Mouse (Mus musculus) natural killer cell, adult 2 months (primary cell): ENCODE data around the gene Arhgef33.
A peak's percentile ranks its signal among the peaks of the same experiment; 100 is the strongest.
"Not testable (repeated sequence)": the region's sequence is repeated elsewhere in the genome, so short reads cannot be mapped to it uniquely, and the experiment has no call there.

Source experiments
- DNase-seq, 2 experiments: peaks; one replicate each; pipeline ENCODE4 v3.0.0; 2022; ENCODE audit warnings: low spot score in 2 of 2

The Arhgef33 gene

DNA sequence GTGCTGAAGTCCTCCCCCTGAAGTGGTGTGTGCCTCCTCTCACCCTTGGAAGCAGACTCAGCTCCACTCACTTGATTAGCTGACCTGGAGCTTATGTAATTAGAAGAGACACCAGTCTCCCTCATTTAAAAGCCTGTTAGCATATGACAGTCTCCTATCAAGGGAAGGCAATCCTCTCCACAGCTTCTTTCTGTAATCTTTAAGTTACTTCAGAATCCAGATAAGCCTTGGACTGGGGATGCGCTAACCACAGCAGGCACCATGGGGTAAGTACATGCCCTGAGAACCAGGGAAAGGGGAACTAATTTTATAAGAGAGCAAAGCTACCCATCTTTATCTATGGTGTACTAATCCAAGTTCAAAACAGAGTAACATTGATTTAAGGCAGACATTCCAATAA, at the start of gene Arhgef33:
Arhgef33 (plus strand) TSS at position 157 of the 400 bp plus-strand sequence.
- no peak for DNase-seq

DNA sequence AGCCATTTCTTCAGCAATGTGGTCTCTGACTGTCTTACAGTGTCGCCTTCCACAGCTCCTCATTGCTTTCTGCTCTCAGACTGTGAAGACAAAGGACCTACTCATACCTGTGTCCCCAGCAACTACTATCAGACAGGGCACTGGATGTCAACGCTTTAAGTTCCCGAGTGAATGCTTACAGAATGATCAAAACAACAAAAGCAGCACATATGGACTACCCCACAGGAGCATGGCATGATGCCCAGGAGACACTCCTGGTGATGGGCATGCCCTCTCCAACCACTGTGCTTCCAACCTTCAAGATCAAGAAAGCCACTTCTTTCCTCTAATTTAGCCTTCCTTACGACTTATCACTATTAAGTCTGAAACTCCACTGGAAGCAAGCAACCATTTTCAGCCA, 40.1 kb upstream of the Arhgef33 start:
- no peak for DNase-seq

DNA sequence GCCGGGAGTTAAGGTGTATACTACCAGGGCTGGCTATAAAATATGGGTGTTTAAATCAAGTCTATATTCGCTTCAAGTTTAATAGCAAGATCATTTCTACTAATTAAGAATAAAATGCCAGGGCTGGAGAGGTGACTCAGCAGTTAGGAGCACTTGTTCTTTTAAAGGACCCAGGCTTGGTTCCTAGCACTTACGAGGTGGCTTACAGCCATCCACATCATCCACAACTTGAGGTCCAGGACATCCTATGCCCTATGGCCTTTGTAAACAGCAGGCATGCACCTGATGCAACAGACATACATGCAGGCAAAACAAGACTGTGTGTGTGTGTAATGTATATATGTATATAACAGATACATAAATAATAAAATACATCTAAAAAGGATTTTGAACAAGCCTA, 39.1 kb upstream of the Arhgef33 start:
- DNase-seq: no peak

DNA sequence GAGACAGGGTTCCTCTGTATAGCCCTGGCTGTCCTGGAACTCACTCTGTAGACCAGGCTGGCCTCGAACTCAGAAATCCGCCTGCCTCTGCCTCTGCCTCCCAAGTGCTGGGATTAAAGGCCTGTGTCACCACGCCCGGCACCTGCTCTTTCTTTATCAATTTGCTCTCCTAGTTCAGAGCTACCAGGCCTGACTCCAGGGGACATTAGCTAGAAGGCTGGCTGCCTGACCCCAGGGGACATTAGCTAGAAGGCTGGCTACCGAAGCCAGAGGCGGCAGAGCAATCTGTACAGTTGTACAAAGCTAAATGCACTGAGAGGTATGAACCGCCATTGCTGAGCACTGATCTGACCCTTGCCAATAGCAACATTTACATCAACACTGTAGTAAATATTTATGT, 36.6 kb upstream of the Arhgef33 start:
- not testable (repeated sequence) for DNase-seq

DNA sequence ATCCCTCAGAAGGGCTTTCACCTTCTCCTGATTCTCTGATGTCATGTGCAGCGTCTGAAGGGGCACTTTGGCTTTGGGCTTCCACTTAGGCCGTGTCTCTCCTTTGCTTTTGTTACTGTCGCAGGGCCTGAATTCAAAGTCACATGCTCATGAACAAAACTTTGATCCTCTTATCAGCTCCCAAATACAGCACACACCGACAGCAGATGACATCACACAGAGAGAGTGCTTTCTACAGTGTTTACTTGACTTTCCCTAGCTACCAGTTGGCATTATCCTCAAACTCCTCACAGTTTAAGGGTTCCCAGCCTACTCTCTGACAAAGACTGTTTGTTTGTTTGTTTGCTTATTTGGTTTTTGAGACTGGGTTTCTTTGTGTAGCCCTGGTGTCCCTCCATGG, 29.0 kb upstream of the Arhgef33 start:
- DNase-seq: no peak

DNA sequence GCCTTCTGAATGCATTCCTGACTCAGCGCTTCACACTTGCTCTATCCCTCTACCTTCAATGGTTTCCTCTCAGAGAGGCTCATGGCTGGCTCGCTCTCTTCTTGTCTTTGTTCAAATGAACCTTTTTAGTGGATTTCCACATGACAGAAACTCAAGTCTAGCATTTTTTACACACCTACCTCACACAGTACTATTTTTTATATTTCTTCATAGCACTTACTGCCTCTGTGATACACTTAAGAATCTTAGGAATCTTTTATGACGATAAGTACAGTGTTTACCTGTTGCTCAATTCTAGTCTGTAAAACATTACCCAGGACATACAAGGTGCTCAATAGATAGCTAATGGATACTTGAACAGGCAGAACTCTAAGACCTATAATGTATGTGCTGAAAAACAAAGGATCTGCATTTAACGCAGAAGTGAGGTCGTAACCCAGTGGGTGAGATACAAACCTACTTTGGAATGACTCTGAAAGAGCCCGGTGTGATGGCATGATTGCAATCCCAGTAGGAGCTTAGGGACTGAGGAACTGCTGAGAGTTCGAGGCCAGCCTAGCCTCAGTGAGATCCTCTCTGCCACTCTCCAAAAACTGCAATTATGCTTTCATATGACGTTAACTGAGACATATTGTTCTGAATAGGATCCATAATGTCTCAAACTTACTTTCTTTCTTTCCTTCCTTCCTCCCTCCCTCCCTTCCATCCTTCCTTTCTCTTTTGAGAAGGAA, 27.7 kb upstream of the Arhgef33 start:
- no peak for DNase-seq

DNA sequence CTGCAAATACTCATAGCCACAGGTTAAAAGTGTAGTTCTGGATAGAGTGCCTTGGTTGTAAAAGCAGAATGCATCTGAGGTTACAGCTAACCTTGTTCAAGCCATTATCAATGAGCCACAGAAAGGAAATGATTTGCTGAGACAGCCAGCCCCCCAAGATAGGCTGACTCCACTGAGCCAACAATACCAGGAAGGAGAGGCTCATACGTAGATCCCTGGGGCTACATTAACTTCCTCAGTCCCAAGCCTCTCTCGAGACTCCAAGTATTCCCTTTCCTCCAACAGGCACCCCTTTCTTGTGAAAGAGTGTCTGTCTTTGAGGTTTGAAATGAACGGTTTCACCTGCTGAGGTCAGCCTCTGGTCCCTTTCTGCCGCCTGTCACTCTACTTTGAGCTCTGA, 22.8 kb upstream of the Arhgef33 start:
- no peak for DNase-seq

DNA sequence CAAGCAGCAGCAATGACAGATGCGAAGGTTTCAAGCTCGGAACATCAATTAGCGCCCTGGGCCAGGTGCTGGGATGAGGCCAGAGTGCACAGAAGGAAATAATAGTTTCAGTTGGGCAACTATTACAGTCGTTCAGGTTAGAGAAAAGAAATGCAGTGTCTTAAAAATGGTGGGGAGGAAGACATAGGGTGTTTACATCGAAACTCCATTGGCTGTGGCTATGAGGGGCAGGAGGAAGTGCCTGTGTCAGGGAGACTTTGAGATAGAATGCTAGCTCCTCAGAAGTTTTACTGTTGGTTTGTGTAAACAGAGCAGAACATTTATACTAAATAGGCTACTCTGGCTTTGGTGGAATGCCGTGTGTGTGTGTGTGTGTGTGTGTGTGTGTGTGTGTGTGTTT, 19.2 kb upstream of the Arhgef33 start:
- DNase-seq: no peak

DNA sequence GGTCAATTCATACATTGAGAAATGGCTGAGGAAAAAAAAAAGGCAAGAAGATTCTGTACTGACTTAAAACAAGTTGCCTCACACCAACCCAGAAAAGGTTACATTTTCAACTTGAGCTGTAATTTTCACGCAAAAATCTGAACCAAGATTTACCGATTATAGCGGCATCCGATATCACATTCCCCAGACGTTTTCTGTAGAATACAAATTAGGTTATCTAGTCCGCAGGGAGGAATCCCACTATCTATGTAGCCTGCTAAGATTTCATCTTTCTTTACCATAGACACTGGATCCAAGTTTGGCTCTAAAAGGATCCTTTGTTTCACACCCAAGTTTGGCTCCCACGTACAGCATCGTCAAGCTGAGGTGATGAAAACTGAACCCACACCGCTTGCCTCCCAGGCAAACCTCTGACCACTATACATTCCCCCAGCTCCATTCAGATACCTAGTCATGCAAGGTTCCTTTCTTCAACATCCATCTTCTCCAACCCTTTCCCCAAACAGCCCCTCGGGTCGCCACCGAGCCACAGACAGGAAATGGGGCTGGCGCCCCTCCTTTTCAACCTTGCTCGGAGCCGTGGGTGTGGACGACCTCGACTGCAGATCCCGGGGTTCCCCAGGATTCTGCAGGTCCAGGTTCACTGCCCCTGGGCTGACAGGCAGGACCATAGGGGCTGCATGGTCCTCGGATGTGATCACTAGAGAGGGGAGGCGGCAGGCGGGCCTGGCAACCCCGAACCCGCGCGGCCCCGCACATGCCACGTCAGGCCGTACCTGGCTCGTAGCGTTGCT, 17.7 kb upstream of the Arhgef33 start:
- DNase-seq: no peak

DNA sequence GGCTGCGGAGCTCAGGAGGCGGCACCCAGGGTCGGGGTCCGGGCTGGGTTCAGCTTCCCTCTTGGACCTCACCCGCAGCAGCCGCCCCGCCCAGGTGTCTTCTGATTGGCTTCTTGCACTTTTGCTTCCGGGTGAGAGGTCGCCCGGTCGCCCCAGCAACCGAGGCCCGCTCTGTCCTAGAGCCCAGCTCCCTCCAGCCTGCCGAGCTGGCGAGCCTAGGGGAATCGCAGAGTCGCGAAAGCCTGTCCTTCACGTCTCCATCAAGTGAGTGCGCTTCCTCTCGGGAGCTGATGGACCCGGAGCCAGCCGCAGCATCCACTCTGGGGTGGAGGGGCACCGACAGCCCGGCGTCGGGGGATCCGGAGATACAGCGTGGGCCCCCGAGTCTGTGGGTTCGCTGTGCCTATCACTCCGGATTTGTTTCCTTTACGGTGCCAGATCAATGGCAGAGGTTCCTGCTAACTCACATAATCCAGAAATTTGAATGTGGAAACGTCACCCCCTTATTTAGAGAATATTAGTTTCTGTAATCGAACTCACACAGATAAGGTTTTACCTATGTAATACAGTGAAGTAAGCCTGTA, 17.0 kb upstream of the Arhgef33 start, which contains the start of the genes Morn2 and Dhx57:
Morn2 (plus strand) TSS at position 130 of the 584 bp plus-strand sequence.
Dhx57 (minus strand) TSS at position 403 of the 584 bp plus-strand sequence.
- peak; percentile 89 to 94 for DNase-seq

DNA sequence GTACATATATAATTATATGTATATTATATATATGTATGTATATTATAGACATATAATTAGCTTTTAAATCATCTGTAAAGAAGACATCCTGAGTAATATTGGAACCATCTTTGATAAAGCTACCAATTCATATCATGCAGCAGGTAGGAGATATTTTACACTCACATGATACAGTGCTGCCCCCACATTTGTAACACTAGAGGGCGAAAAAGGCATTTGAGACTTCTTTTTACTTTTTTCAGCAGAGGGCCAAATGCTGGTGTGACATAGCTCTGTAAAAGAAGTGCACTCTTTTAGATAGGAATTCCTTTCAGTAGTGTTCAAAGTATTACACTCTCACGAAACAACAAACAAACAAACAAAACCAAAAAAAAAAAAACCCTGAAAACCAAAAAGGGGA, 16.1 kb upstream of the Arhgef33 start:
- peak in 1 of 2 experiments; percentile 30 for DNase-seq

DNA sequence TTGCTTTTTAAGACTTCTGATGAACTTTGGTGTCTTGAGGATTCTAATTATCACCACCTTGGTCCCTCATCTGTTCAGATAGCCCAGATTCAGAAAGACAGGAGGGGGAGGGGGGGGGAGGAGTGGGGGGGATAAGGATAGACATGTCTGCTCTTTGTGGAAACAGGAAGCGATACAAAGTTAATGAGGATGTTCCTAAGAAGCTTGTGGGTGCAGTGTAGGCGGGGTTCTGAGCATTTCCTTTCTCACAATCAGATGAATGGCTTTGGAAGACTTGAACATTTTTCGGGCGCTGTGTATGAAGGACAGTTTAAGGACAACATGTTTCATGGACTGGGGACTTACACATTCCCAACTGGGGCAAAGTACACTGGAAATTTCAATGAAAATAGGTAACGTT, 11.9 kb upstream of the Arhgef33 start:
- no peak for DNase-seq

DNA sequence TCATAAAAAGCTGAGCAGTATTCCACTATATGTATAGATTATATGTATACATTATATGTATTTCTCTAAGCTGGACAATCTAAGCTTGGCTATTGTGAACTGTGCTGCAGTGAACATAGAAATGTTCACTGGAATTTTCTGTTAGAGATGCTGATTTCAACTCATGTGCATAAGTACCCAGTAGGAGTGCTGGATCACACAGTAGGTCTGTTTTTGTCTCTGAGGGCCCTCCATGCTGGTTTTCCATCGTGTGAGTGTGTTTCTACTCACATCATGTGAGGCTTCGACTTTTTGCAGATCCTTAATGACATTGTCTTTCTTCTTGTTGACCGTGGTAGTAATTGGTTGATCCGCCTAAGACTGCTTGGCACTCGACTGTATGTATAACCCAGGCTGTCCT, 8.4 kb upstream of the Arhgef33 start:
- no peak for DNase-seq

DNA sequence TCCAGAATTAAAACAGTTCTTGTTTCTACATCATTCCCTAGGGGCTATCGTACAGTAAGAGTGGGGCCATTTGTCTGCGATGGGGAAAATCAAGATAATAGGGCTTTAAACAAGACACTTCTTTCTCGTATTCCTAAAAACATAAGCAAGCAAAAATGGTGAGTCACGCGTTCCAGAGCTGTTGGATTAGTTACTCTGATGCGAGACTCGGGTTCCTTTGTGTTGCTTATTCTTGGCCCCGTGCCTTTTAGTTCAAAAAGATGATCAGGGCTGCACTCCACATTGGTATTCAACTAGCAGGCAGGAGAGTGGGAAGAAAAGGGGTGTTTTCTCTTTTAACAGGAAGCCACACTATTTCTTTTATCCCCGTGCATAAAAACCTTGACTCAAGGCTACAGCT, 4.6 kb downstream of the Arhgef33 start:
- no peak for DNase-seq

DNA sequence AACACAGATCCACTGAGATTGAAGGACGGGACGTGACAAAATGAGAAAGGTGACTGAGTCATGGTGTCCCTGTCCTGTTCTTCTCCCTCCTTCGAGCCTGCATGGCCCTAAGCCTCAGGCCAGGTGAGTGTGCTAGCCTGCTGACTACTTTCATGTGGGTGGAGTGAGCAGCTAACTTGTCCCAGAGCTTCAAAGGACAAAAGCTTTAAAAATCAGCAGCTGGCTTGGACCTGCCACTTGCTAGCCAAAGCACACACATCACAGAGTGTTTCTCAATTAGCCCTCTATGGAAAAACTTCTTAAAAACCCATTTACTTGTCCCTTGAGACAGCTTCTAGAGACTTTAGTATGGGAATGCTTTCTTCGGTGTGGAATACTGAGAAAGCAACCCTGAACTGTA, 5.2 kb downstream of the Arhgef33 start:
- no peak for DNase-seq

DNA sequence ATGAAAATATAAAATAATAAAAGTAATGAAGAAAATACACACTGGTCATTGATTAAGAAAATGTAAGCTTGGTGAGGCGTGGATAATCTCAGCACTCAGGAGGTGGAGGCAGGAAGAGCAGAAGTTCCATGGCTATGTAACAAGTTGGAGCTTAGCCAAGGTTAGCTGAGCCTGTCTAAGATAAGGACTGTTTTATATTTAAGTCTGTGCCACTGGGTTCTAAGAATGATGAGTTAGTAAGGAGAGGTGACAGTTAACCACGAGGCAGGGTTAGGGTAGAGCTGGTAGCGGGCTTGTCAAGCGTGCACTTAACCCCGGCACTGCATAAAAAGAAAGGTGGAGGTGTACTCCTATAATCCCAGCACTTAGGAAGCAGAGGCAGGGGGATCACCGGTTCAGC, 15.0 kb downstream of the Arhgef33 start:
- no peak for DNase-seq

DNA sequence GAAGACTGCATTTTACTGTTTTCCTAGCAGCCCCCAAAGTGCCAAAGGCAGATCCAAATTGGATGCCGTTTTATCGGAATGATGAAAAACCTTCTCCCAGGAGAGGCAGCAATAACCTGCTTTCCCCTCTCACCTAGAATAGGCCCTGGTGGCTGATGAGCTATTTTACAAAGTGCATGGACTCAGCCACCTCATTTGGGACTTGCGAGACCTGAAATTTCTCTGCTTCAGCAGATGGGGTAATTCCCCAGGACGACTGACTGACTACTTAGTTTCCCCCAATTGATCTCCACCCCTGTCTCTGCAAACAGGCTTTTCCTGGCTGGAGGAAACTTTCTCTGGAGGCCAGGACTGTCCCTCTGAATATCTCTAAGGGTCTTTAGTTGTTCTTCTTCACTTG, 15.8 kb downstream of the Arhgef33 start:
- DNase-seq: no peak

DNA sequence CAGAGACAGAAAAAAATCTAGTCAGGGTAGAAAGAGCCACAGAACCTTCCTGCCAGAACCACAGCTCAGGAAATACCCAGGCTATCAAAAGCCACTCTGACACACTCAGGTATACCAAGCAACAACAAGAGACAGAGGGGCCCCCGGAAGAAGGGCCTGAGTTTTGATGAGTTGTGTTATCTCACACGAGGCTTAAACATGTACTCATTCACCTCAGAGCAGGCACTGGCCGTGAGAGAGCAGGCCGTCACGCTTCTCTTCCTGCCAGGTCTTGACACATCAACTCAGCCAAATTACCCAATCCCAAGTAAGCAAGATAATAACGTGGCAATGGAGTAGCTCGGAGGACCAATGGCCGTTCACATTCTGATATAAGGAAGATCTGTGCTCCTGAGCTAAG, 16.5 kb downstream of the Arhgef33 start:
- DNase-seq: peak; percentile 28 to 43

DNA sequence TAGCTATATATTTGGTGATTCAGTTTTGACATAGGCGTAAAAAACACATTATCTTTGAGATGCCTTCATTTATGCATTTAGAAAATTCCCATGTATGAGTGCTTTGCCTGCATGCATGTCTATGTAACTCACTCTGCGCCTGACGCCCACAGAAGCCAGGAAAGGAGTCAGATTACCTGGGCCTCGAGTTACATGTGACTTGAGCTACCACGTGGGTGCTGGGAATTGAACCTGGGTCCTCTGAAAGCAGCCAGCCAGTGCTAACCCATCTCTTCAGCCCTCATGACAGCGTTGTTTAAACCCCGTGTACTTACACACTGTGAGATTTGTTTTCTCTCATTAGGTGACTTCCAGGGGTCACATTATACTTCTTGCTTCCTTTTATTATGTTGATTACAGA, 17.3 kb downstream of the Arhgef33 start:
- no peak for DNase-seq

DNA sequence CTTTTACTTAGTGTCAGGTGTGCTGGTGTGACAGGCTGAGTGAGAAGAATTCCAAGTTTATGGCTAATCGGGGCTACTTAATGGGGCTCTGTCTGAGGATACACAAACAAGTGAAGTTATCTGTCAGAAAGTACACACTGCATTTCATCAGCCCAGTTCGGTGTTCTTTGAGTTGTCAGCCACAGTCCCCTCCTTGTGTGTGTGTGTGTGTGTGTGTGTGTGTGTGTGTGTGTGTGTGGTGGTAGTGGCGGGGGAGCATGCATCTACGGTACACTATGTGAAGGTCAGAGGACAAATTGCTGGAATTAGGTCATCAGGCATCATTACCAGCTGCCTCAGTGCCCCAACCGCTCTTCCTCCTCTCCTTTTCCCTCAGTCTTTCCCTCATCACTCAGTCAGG, 18.2 kb downstream of the Arhgef33 start:
- no peak for DNase-seq

DNA sequence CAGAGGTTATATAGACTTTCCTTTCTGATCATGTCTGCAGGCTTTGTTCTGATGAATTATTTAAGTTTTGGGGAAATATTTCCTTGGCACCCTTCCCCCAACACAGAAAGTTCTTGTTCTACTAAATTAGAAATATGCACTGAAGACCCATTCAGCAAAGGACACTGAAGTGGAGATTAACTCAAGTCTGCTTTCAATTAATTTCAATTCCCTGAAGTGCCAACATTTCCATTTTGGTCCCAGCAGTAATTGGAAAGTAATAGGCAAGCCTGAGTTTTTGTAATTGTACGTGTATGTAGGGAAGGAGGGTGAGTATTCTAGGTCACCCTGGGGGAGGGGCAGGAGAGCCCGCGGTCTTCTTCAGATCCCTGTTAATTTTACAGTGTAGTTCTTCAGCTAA, 19.2 kb downstream of the Arhgef33 start:
- no peak for DNase-seq

DNA sequence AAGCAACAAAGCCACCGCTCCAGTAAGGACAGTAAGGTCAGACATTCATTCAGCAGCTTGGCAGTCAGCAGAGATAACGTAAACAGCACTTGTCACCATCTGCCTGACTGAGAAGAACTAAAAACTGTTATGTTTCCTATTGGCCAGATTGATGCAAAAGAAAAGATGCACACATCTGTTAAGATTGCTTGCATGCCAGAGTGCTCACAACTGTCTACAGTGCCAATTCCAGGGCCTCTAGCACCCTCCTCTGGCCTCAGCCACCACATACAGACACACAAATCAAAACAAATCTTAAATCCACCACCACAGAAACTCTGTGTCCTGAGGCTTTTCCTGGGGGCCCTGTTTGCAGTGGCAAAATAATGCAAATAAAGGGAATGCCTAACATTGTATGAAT, 25.2 kb downstream of the Arhgef33 start:
- no peak for DNase-seq

DNA sequence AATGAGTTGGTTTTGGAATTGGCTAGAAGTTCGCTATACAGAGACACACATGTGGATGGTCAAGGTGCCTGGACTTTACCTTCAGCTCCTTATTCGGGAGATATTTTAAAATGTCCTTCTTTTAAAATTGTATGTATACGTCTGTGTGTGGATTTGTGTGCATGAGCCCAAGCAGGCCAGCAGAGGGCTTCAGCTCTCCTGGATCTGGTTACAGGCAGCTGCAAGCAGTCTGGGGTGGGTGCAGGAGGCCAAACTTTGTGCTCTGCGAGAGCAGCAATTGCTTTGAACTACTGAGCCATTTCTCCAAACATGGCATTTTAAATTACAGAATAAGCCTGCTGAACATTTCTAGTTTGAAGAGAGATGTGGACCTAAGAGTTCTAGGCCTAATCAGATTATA, 38.1 kb downstream of the Arhgef33 start:
- DNase-seq: no peak
